Mouse (Mus musculus): ENCODE results near the gene Gm20696. TPM values are rescaled to one million over a fixed set of nuclear protein-coding genes. Genes with fewer than 3 reads are reported as not detected.

The Gm20696 gene
- polyA plus RNA-seq, 1 experiment from 2014 or later: 3.9 TPM

- Histone ChIP-seq H3K27me3 (no peaks in the 10 kb centered on the region), H3K9me3 (replicated peaks) (no peaks in the 10 kb centered on the region), H3K9ac (no peak overlapping the region), H3K36me3 (ENCODE audit: poor library complexity, severe bottlenecking) (no peaks in the 10 kb centered on the region), H3K4me2 (no peak overlapping the region), H3K4me1 (peaks cover 52% of the 10 kb centered on the region), H3K27ac (no peak overlapping the region), H3K4me3 (no peak overlapping the region)
- WGBS: 37% methylated on average over 11 of the region's 11 CpGs
- ATAC-seq: no peak
Observed at GRCm38 (mm10) chr6:99260941-99261736, 405.5 kb downstream of the Gm20696 start.

DNA sequence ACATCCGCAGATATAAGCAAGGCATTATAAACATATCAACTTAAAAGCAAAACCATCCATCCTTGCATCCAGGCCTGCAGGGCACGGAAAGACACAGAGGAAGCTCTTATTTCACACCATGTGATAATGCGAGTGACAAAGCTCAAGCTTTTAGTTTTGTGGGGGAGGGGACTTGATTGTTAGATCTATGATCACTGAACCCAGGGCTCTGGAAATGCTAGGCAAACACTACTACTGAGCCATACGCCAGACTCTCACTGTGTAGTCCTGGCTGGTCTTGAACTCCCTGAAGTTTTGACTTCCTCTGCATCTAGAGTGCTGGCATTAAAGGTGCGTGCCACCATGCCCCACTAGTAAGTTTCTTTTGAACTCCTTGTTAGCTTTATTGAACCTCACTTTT lies 408.3 kb downstream of the Gm20696 start:
- H3K4me1 ChIP-seq: peaks cover 25% of the 10 kb centered on the region
- no peak overlapping the region for H3K4me2 ChIP-seq
- H3K27me3 ChIP-seq: no peaks in the 10 kb centered on the region
- no peak overlapping the region for H3K9ac ChIP-seq
- ATAC-seq: no peak
- no peak overlapping the region for H3K4me3 ChIP-seq
- H3K36me3 ChIP-seq (ENCODE audit: poor library complexity, severe bottlenecking): no peaks in the 10 kb centered on the region
- no peak overlapping the region for H3K27ac ChIP-seq
- WGBS: 79% methylated on average over 5 of the region's 5 CpGs
- no peaks in the 10 kb centered on the region for H3K9me3 ChIP-seq (replicated peaks)

DNA sequence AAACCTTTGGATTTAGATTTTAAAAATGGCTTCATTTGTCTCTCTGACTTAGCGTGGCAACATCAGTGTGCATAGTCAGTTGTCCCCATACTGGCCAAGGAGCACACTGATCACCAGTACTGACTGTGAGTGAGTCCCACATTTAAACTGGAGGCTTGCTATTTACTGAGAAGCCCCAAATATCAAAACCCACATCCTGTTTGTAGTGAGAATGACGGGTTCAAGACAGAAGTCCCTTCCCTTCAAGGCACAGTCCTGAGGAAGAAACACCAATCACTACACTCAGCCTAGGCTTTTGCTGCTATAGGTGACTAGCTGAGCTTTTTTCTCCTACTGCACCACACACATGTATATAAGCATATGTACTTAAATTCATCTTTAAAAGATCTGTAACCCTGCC lies 408.9 kb downstream of the Gm20696 start:
- WGBS: 96% methylated on average over 2 of the region's 2 CpGs
- no peak for ATAC-seq
- no peaks in the 10 kb centered on the region for H3K9me3 ChIP-seq (replicated peaks)
- no peaks in the 10 kb centered on the region for H3K27me3 ChIP-seq
- peaks cover 19% of the 10 kb centered on the region for H3K4me1 ChIP-seq
- H3K4me3 ChIP-seq: no peak overlapping the region
- H3K4me2 ChIP-seq: no peak overlapping the region
- no peak overlapping the region for H3K27ac ChIP-seq
- H3K9ac ChIP-seq: no peak overlapping the region
- H3K36me3 ChIP-seq (ENCODE audit: poor library complexity, severe bottlenecking): no peaks in the 10 kb centered on the region

GRCm38 (mm10) chr6:99253331-99253730 lies 413.3 kb downstream of the Gm20696 start:
- H3K27ac ChIP-seq: no peak overlapping the region
- no peak overlapping the region for H3K4me2 ChIP-seq
- H3K27me3 ChIP-seq: no peaks in the 10 kb centered on the region
- H3K9me3 ChIP-seq (replicated peaks): no peaks in the 10 kb centered on the region
- no peak overlapping the region for H3K9ac ChIP-seq
- H3K4me1 ChIP-seq: no peaks in the 10 kb centered on the region
- H3K4me3 ChIP-seq: no peak overlapping the region
- H3K36me3 ChIP-seq (ENCODE audit: poor library complexity, severe bottlenecking): no peaks in the 10 kb centered on the region
- 88% methylated on average over 8 of the region's 8 CpGs for WGBS
- no peak for ATAC-seq

GRCm38 (mm10) chr6:99252816-99253215 lies 413.8 kb downstream of the Gm20696 start:
- 86% methylated on average over 5 of the region's 5 CpGs for WGBS
- Histone ChIP-seq H3K9ac (no peak overlapping the region), H3K36me3 (ENCODE audit: poor library complexity, severe bottlenecking) (no peaks in the 10 kb centered on the region), H3K27ac (no peak overlapping the region), H3K27me3 (no peaks in the 10 kb centered on the region), H3K4me2 (no peak overlapping the region), H3K4me1 (no peaks in the 10 kb centered on the region), H3K4me3 (no peak overlapping the region), H3K9me3 (replicated peaks) (no peaks in the 10 kb centered on the region)
- ATAC-seq: no peak

GRCm38 (mm10) chr6:99251924-99252323 lies 414.7 kb downstream of the Gm20696 start:
- H3K9me3 ChIP-seq (replicated peaks): no peaks in the 10 kb centered on the region
- no peak for ATAC-seq
- WGBS: 95% methylated on average over 4 of the region's 4 CpGs

GRCm38 (mm10) chr6:99251222-99251621 lies 415.4 kb downstream of the Gm20696 start:
- no peaks in the 10 kb centered on the region for H3K36me3 ChIP-seq (ENCODE audit: poor library complexity, severe bottlenecking)
- no peak overlapping the region for H3K9ac ChIP-seq
- no peak overlapping the region for H3K27ac ChIP-seq
- H3K4me2 ChIP-seq: no peak overlapping the region
- H3K9me3 ChIP-seq (replicated peaks): no peaks in the 10 kb centered on the region
- 89% methylated on average over 3 of the region's 3 CpGs for WGBS
- H3K4me3 ChIP-seq: no peak overlapping the region
- H3K4me1 ChIP-seq: no peaks in the 10 kb centered on the region
- no peaks in the 10 kb centered on the region for H3K27me3 ChIP-seq
- no peak for ATAC-seq

More at GRCm38 (mm10) chr6:99251924-99252323, 414.7 kb downstream of the Gm20696 start:
- Histone ChIP-seq H3K4me2 (no peak overlapping the region), H3K27ac (no peak overlapping the region), H3K36me3 (ENCODE audit: poor library complexity, severe bottlenecking) (no peaks in the 10 kb centered on the region), H3K4me3 (no peak overlapping the region), H3K4me1 (no peaks in the 10 kb centered on the region), H3K9ac (no peak overlapping the region), H3K27me3 (no peaks in the 10 kb centered on the region)

- Histone ChIP-seq H3K9ac (no peak overlapping the region), H3K27me3 (no peaks in the 10 kb centered on the region), H3K4me1 (no peaks in the 10 kb centered on the region), H3K27ac (no peak overlapping the region), H3K36me3 (ENCODE audit: poor library complexity, severe bottlenecking) (no peaks in the 10 kb centered on the region), H3K4me3 (no peak overlapping the region), H3K9me3 (replicated peaks) (no peaks in the 10 kb centered on the region), H3K4me2 (no peak overlapping the region)
- 80% methylated on average over 5 of the region's 5 CpGs for WGBS
- no peak for ATAC-seq
Observed at GRCm38 (mm10) chr6:99249496-99250030, 417.0 kb downstream of the Gm20696 start.

DNA sequence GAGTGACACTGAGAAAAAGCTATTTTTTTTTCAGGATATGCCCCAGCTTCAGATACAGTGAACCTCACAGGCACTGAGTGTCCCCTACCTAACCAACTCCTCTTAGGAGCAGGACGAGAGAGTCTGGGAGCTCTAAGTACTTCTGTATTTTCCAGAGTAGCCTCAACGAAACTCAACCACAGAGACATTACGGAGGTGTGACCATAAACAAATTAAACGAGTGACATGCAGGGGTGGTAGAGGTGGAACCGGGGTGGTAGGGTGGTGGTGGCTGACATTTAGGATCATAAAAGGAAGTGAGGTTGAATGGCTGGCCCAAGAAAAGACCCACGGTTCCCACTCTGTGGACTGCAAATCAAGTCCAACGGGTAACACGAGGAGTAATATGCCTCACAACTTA lies 418.2 kb downstream of the Gm20696 start:
- no peak overlapping the region for H3K9ac ChIP-seq
- no peak overlapping the region for H3K27ac ChIP-seq
- H3K4me1 ChIP-seq: no peaks in the 10 kb centered on the region
- no peak overlapping the region for H3K4me2 ChIP-seq
- no peak for ATAC-seq
- no peaks in the 10 kb centered on the region for H3K27me3 ChIP-seq
- no peaks in the 10 kb centered on the region for H3K36me3 ChIP-seq (ENCODE audit: poor library complexity, severe bottlenecking)
- H3K9me3 ChIP-seq (replicated peaks): no peaks in the 10 kb centered on the region
- H3K4me3 ChIP-seq: no peak overlapping the region
- WGBS: 90% methylated on average over 8 of the region's 8 CpGs

GRCm38 (mm10) chr6:99241625-99242395 lies 424.8 kb downstream of the Gm20696 start:
- H3K27me3 ChIP-seq: no peaks in the 10 kb centered on the region
- H3K9me3 ChIP-seq (replicated peaks): no peaks in the 10 kb centered on the region
- 96% methylated on average over 10 of the region's 10 CpGs for WGBS
- H3K9ac ChIP-seq: no peak overlapping the region
- H3K4me1 ChIP-seq: no peaks in the 10 kb centered on the region
- ATAC-seq: no peak
- H3K4me2 ChIP-seq: no peak overlapping the region
- no peaks in the 10 kb centered on the region for H3K36me3 ChIP-seq (ENCODE audit: poor library complexity, severe bottlenecking)
- no peak overlapping the region for H3K27ac ChIP-seq
- H3K4me3 ChIP-seq: no peak overlapping the region

- Histone ChIP-seq H3K27ac (no peak overlapping the region), H3K9me3 (replicated peaks) (no peaks in the 10 kb centered on the region), H3K27me3 (no peaks in the 10 kb centered on the region), H3K4me1 (no peaks in the 10 kb centered on the region), H3K36me3 (ENCODE audit: poor library complexity, severe bottlenecking) (no peaks in the 10 kb centered on the region), H3K4me2 (no peak overlapping the region), H3K9ac (no peak overlapping the region), H3K4me3 (no peak overlapping the region)
- ATAC-seq: no peak
Observed at GRCm38 (mm10) chr6:99240764-99241163, 425.8 kb downstream of the Gm20696 start.

DNA sequence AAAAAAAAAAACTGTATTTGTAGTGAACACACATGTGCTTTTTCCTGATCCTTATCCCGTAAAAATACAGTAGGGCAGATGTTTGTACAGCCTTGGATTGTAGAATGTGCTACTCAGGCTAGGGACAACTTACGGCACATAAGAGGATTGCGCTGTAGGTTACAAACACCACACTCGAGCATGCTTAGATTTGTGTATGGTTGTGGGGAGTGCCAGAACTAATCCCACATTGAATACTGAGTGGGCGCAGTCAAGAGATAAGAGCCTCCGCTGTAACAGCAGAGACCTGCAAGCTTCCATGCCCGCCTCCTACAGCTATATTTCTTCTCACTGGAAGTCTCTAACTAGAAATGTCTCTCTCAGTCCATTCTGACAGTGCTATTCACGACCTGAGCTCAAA lies 431.0 kb downstream of the Gm20696 start:
- WGBS: 84% methylated on average over 8 of the region's 8 CpGs
- H3K9me3 ChIP-seq (replicated peaks): no peaks in the 10 kb centered on the region
- no peak for ATAC-seq

More for the DNA sequence above, 431.0 kb downstream of the Gm20696 start:
- Histone ChIP-seq H3K36me3 (ENCODE audit: poor library complexity, severe bottlenecking) (no peaks in the 10 kb centered on the region), H3K27me3 (no peaks in the 10 kb centered on the region), H3K4me2 (no peak overlapping the region), H3K4me1 (peaks cover 12% of the 10 kb centered on the region), H3K27ac (no peak overlapping the region), H3K4me3 (no peak overlapping the region), H3K9ac (no peak overlapping the region)
